Mouse (Mus musculus) layer of hippocampus, postnatal 25 days (tissue): ENCODE measurements around the gene Cyb561. TPM values are rescaled to one million over a fixed set of nuclear protein-coding genes. Genes with fewer than 3 reads are reported as not detected.
A peak's percentile ranks its signal among the peaks of the same experiment; 100 is the strongest.

Experiments
- DNase-seq, 2 experiments: peaks; one replicate each; pipeline ENCODE4 v3.0.0; 2022; ENCODE audit warnings: mixed read lengths in 2 of 2, low spot score in 1 of 2; ENCODE audit errors: extremely low spot score in 1 of 2
- total RNA-seq, 2 experiments: library from RNA; stranded (reverse); gene quantifications; 2 replicates each; pipeline ENCODE4 v1.2.3; 2021

Gene Cyb561
- total RNA-seq, 2 experiments from 2014 or later, result 51.4 to 52.3 TPM

- no peak for DNase-seq
Measured at GRCm38 (mm10) chr11:105922769-105923663, 30.1 kb downstream of the Cyb561 start.

DNA sequence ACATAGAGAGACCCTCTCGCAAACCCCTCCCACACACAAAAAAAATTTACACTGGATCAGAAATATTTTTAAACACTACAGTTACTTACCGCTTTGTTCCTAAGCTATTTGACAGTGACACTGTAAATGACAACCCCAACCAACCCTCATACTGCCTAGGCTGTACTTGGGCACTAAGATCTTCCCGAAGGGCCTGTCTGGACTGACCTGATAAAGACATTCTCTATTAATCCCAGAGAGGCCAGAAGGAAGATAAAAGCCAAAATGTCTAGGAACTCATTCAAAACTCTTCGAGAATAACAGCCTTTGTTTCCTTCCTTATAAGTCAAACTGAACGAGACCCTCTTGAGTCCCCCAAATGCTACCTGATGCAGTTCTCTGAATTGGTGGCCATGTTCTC is 31.9 kb downstream of the Cyb561 start:
- no peak for DNase-seq

DNA sequence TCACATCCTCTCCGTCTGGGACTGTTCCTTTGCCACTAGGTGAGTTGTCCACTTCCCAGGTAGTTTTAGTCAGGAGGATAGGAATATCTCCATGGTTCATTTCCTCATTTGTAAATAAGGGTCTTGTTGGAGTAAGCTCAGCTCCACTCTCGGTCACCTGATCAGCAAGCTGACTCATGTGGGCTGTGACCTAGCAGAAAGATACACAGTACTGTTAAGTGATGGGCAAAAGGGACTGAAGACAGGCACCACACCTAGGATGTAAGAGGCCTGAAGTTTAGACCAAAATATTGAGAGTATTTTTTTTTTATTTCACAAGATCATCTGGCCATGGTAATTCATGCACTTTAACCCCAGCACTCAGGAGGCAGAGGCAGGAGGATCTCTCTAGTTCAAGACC is 32.3 kb downstream of the Cyb561 start:
- DNase-seq, result no peak

- DNase-seq, result no peak
Measured at GRCm38 (mm10) chr11:105920098-105920785, 32.9 kb downstream of the Cyb561 start.

GRCm38 (mm10) chr11:105913580-105913979 is 39.6 kb downstream of the Cyb561 start:
- DNase-seq, result no peak

DNA sequence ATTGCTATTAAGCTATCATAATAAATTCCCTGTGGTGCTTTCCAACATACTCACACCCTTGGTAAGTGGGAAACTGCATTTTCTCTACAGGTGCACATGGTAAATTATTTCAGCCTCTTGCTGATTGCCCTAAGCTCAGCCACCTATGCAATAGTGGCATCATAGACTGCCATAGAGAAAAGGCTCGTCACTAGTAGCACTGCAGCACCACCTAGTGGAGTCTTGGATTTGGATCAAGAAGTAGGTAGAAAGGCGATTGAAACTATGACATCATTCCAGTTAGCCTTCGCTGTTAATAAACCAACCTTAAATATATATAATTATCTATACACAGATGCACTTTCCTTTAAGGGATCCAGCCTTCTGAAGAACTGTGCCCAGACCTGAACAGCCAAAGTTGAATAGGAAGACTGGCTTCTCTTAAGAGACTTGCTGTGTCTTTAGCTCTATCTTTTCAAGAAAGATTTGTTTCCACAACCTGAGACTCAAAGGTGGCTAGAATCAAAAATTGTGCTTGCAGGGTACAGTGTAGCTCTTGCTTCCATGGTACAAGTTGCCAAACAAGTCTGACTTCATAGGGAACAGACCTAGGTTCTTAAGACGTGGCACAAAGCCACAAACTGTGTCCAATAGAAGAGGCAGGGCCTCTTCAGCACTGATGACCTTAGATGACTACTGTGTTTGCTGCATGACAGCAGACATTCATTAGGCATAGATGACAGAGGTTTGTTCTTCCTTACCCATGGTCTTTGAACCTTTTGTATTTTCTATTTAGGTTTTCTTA is 41.4 kb downstream of the Cyb561 start:
- peak in 1 of 2 experiments; percentile 76 for DNase-seq

DNA sequence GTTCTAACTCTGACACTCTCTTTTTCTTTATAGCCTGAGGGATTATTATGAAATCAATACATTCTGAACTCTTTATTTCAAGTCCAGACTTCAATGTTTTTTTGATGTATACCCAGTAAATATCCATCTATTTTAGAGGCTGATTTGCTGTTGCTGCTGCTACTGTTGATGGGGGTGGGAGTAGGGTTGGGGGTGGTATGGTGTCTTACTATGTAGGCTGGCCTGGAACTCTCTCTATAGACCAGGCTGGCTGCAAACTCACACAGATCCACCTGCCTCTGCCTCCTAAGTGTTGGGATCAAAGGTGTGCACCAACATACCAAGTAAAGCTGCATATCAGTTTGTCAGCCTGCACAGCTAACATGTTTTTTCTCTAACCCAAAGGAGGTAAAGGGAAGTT is 42.0 kb downstream of the Cyb561 start:
- no peak for DNase-seq

DNA sequence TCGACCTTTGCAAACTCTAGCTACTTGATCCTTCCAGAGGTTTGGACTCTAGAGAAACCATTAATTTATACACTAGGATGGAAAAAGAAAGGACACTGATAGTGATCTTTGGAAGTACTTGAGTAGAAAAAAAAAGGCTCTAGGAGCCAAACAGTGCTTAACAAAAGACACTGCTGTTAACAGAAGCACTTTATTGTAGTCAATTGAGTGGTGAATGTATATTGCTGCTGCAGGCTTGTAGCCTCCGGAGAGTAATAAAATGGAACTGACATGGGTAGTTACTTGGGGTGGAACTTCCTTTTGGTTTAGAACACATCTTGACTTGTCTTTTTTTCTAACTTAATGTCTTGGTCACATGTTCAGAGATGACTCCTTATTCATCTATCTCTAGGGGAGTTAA is 43.5 kb downstream of the Cyb561 start:
- no peak for DNase-seq

DNA sequence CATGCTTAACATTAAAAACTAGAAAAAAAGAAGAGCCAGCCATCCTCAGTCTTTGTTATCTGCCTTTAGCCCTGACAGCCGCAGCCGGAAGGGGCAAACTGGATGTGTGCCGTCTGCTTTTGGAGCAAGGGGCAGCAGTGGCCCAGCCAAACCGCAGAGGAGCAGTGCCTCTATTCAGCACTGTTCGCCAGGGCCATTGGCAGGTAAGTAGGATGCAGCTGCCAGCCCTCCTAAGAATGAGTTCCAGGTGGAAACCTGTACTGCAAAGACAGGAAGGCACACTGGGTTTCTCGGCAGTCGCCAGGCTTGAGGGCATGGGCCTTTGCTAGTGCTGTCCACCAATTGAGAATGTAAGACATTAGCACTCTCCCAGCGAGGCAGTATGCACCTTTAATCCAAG is 44.2 kb downstream of the Cyb561 start:
- DNase-seq, result no peak

DNA sequence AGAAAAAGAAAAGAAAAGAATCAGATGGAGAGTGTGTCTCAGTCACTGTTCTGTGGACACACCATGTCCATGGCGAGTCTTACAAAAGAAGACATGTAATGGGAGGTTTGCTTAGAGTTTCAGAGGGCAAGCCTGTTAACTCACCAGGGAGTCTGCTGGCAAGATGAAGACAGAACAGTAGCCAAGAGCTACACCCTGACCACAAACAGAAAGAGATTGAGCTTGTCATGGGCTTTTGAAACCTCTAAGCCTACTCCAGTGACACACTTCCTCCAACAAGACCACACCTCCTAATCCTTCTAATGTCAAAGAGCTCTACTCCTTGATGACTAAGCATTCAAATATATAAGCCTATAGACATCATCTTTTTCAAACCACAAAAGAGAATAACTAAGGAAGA is 45.8 kb downstream of the Cyb561 start:
- DNase-seq, result no peak

GRCm38 (mm10) chr11:105905529-105906213 is 47.5 kb downstream of the Cyb561 start:
- DNase-seq, result no peak

DNA sequence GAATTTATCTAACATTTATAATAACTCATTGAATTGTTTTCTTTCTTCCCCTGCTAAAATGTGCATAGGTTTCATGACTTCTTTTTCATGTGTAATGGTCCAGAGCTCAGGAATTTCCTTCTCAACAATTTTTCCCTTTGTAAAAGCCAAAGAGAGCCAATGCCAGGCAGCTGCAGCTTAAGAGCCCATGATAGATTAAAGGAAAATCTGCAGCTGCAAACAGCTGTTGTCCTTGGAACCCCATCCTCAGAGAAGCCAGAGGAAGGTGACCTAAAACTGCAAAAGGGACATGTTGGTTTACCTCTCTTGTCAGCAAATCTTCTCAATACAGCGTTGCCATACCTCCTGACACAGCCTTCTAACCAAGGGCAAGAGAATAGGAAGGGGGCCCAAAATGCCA is 50.2 kb downstream of the Cyb561 start:
- DNase-seq, result no peak

- DNase-seq, result no peak
Measured at GRCm38 (mm10) chr11:105901501-105901900, 51.6 kb downstream of the Cyb561 start.

DNA sequence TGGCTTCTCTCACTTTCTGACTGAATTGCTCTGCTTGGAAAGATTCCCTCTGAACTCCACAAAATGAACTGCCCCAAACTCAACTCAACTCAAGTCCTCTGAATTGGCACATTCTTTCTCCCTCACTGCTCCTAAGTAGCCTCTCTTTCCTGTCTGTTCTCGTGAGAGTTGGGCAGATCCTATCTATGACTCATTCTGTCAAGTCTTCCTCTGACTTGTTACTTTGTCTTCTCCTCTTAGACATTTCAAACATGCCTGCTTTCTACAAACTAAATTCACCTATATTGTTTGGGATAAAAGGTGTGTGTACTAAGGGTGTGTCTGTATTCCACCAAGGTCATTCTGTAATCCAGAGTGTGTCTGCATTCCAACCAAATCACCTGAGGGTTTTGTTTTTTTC is 54.0 kb downstream of the Cyb561 start:
- DNase-seq, result no peak

GRCm38 (mm10) chr11:105887281-105887680 is 65.9 kb downstream of the Cyb561 start:
- no peak for DNase-seq

DNA sequence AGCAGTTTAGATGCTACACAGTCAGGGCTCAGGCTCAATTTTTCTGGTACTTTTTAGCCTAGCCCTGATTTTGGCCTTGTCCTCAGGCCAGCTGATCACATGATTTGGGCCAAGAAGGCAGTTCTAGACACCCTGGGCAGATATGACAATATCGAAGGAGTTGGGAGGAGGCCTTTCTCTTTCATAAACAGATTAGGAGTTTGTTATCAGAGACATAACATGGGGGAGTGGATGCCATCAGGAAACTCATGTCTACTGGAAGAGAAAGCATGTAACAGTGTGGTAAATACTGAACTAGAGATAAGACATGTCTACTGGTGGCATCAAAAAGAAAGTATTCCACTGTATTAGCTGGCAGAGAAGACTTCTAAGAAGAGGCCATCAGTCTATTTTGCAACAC is 67.6 kb downstream of the Cyb561 start:
- no peak for DNase-seq
